Mouse (Mus musculus) ES-CJ7 (cell line): ENCODE results near the gene Tas2r135.

Source experiments
- DNase-seq: peaks from one replicate; pipeline ENCODE4 v3.0.0; 2011; ENCODE audit warnings: low read depth, low spot score

Tas2r135 gene

DNA sequence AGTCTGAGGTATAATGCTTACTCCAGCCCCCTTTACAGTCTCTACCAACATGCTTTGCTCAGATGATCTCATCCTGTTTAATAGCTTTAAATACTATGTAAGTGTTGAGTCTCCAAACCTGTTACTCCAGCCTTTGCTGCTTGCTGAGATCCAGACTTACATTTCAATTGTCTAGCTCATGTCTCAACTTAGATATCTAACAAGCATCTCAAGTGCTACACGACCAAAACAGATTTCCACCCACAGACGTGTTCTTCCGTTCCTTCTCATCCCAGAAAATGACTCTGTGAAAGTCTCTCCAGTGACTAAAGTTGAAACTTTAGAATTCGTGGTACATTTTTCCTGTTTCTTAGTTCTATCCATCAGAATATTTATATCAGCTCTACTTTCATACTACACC, 21.1 kb downstream of the Tas2r135 start:
- DNase-seq, result no peak

DNA sequence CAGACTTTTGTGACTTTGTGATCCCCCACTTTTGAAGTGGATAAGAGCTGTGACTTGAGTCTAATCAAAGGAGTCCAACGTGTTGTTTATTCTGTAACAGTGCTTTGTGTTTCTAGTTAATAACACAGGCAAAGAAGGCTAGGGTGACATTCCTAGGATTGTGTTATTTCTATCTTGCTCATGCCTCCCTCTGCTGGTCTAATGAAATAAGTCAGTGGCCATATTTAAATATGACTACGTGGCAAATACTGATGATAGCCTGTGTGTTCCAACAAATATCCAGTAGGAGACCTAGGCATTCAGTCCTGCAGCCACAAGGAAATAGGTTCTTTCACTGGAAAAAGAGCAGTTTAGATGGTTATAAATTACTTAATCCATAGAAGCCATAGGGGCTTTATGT, 28.3 kb downstream of the Tas2r135 start:
- DNase-seq, result no peak

DNA sequence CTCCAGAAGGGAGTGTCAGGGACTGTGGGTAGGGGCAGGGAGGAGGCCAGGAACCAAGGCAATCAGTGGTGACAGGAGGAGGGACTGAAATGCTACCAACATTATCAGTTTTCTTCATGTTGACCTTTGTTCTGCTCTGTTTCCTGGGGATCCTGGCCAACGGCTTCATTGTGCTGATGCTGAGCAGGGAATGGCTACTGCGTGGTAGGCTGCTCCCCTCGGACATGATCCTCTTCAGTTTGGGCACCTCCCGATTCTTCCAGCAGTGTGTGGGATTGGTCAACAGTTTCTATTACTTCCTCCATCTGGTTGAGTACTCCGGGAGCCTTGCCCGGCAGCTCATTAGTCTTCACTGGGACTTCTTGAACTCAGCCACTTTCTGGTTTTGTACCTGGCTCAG, 29.2 kb downstream of the Tas2r135 start, which contains the start of gene Tas2r126:
Tas2r126 (plus strand) TSS at position 90 of the 400 bp plus-strand sequence.
- DNase-seq, result no peak

GRCm38 (mm10) chr6:42435490-42435889, 30.3 kb downstream of the Tas2r135 start:
- DNase-seq, result no peak

GRCm38 (mm10) chr6:42441395-42441794, 36.2 kb downstream of the Tas2r135 start:
- DNase-seq, result no peak

DNA sequence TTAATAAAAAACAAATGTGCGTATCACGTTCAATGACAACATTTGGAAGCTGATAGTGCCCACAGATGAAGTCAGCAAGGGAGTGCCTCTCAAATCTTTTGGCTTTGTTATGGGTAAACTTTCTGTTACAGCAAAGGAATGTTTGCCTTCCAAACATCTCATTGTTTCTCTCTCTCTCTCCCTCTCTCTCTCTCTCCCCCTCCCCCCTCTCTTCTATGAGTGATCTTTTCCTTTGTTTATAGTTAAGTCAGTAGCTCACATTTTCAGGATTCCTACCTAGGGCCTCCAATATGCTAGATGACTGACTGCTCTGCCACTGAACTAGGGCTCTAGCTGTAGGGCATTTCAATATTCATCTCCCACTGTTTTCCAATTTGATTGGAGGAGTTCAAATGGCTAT, 39.3 kb downstream of the Tas2r135 start:
- no peak for DNase-seq

- DNase-seq, result no peak
These were observed 42.1 kb downstream of the Tas2r135 start for GRCm38 (mm10) chr6:42447381-42447780.
